Mouse (Mus musculus) liver, adult (tissue): ENCODE measurements around the gene Slc35d2.
A peak's percentile ranks its signal among the peaks of the same experiment; 100 is the strongest.

Experiments
- GATA4 ChIP-seq: IDR thresholded peaks from 2 replicates; pipeline ENCODE4 v1.6.1; 2014; ENCODE audit warnings: mild to moderate bottlenecking, low read length; ENCODE audit not compliant: insufficient replicate concordance

Gene Slc35d2

DNA sequence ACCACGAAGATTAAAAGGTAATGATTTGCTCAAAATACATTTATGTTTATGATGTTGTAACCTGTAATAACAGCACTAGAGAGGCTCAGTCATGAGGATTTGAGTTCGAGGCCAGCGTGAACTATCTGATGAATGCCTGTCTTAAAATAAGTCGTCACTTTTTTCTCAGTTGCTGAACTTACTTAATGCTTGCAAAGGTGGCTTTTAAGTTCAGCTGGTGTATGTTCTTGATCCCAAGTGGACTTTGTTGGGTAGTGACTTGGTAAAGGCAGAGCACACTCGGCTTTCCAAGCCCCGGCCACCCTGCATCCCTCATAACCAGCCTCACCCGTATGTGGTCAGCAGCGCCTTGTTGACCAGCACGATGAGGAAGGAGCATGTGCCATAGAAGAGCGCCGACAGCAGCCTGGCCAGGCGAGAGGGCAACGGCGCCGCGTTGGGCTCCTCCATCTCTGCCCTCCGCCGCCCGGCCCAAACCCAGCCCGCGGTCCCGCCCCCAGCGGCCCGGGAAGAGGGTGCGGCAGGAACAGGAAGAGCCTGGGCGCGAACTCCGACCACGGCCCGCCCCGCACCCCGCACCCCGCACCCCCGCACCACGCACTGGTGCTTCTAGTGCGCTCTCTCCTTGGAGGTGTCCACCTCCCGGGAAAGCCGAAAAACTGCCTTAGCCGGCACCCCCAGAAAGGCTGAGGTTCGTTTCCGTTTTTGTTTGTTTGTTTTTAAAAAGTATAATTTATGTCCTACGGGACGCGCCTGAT, at the start of gene Slc35d2:
TSS of gene Slc35d2 (minus strand) at position 511 of the 758 bp plus-strand sequence.
- TF ChIP-seq GATA4 = no peak

DNA sequence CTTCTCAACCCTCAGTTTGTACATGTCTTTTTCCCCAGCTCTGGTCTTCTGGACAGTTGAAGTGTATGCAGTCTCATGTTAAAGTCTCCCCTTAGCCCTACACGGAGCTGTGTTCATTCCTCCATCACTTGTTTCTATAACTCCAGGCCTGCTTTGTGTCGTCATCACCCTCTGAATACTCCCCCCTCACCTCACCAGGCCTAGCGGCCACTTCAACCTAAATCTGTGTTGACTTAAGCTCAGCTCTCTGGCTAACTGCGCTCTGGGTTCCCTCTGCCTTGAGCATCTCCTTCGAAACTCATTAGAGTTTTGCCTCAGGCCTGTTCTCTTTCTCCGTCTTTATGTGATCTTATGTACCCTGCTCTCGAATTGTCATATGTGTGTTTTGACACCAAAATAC, 48.8 kb upstream of the Slc35d2 start:
- no peak for TF ChIP-seq GATA4

GRCm38 (mm10) chr13:64169746-64170145, 40.6 kb upstream of the Slc35d2 start:
- no peak for TF ChIP-seq GATA4

- TF ChIP-seq GATA4 = no peak
These were observed 34.1 kb upstream of the Slc35d2 start for GRCm38 (mm10) chr13:64163147-64163715.

GRCm38 (mm10) chr13:64162626-64163025, 33.5 kb upstream of the Slc35d2 start:
- no peak for TF ChIP-seq GATA4

DNA sequence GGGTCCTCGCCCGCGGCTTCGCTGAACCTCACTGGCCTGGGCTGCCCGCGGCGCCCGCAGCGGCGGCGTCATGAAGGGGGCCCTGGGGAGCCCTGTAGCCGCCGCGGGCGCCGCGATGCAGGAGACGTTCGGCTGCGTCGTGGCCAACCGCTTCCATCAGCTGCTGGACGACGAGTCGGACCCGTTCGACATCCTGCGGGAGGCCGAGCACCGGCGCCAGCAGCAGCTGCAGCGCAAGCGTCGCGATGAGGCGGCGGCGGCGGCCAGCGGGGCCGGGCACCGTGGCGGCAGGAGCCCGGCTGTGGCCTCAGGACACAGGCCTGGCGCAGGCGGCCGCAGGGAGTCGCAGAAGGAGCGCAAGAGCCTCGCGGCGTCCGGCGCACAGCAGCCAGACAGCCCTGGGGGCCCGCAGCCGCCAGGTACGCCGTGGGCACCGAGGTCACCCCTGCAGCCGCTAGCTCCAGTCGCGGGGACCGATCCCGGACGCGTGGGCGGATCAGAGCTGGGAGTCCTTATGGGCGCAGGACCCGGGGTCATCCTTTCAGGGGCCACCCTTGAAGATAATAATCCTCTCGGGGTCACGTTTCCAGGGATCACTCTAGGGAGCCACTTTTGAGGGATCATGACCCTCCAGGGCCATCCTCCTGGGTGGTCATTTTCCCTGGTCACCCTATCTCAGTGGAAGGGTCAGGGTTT, 32.9 kb upstream of the Slc35d2 start:
- no peak for TF ChIP-seq GATA4

GRCm38 (mm10) chr13:64161548-64161915, 32.4 kb upstream of the Slc35d2 start, which contains the start of gene Habp4:
TSS of gene Habp4 (plus strand) at chr13:64161824.
- TF ChIP-seq GATA4 = no peak

DNA sequence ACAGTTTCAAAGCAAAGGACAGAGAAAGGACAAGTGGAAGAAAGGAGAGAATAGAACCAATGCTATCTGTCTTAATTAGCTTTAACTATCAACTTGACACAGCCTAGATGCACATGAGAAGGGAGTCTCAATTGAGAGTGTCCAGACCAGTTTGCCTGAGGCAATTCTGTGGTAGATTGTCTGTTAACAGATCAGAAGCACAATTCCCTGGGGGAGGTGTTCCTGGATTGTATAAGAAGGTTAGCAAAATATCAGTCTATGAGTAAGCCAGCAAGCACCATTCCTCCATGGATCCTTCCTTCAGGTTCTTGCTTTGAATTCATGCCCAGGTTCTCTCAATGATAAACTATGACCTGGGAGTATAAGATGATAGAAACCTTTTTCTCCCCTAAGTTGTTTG, 27.8 kb upstream of the Slc35d2 start:
- no peak for TF ChIP-seq GATA4

DNA sequence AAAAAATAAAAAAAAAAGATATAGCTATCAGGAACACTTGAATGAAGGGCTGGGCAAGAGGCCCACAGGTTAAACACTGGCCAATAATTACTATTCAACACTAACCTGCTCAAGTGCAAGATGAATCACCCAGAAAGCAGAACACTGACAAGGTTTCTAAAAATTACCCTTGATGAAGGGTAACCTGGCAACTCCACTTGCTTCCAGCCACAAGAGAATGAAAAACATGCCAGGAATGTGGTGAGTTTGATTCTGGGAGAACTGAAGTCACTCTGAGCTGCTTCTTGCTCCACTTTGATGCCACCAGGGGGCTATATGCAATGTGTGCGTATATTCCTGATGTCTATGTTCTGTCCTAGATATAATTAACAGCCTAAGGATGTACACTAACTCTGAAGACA, 26.0 kb upstream of the Slc35d2 start:
- TF ChIP-seq GATA4 = no peak

GRCm38 (mm10) chr13:64154651-64155050, 25.5 kb upstream of the Slc35d2 start:
- TF ChIP-seq GATA4 = no peak

GRCm38 (mm10) chr13:64153751-64154267, 24.6 kb upstream of the Slc35d2 start:
- TF ChIP-seq GATA4 = no peak

DNA sequence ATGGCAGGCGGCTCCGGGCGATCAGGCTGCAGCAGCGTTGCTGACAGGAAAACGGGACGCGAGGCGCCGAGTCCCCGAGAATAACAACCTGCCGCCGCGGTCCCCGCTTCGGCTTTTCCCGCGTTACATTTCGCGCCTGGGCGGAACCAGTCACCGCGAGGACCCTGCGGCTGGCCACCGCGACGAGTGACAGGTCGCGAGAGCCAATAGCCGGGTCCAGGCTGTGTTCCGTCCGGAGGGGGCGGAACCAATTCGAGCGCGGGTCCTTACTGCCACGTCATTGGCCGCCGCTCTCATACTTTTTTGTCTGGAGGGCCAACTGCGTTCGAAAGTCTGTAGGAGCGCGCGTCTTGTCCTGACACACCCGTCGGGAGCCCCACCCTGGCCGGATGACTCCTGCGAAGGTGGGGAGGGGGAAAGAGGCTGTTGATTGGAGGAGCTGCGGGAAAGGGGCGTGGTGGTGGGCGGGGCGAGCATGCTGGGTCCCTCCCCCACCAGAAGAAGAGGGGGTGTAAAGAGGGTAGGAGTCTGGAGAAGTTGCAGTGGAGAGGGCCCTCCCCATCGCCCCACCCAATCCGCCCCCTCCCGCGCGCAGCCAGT, 24.0 kb upstream of the Slc35d2 start, which contains the start of gene Zfp367:
TSS of gene Zfp367 (minus strand) at position 120 of the 600 bp plus-strand sequence.
- no peak for TF ChIP-seq GATA4

DNA sequence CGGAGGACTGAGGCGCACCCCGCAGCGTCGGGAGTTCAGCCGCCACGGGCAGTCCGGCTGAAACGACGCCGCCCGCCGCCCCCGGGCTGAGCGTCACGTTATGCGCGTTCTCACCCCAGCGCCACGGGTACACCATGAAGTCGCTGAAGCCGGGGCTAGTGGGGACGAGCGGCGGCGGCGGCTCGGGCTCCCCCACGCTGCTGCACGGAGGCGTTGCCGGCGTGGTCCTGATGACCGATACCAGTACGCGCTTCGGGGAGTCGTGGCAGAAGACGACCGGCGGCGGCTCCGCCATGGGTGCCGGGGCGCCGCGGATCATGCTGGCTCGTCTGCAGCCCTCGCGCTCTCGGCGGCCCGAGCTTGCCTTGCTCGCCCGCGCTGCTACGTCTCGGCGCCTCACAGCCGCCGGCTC, 23.5 kb upstream of the Slc35d2 start:
- TF ChIP-seq GATA4 = no peak

GRCm38 (mm10) chr13:64152241-64152669, 23.1 kb upstream of the Slc35d2 start:
- TF ChIP-seq GATA4 = peak; percentile 16; the same call in 1 of the 2 replicates

DNA sequence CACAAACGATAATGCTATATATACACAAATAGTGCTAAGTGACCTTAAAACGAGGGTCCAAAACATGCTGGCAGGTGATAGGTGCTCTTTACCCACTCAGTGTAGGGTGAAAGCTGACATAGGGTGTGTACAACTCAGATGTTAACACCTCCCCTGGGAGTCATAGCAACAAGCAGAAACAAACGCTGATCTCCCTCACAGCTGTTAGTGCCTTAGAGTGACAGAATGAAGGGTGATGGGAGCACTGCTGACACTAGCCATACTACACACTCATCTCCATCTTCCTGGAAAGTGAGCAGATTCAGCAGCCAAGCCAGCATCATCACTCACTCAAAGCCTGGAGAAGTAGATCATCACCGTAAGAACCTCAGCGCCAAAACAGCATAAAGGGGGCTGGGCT, 21.0 kb upstream of the Slc35d2 start:
- TF ChIP-seq GATA4 = no peak
